Comparison of ENCODE assay signal across 19 mouse cellular contexts in genomic region chr12:29211946-29212345, GRCm38 (mm10).
"Had no signal": no experiment of that assay in that cellular context is flagged by ENCODE, and none has a peak within 500 bp of the region (broad histone marks: within the 10 kb centered on the region; RNA-seq: fewer than 3 reads in every experiment).

No protein-coding gene starts in this region.

- H3K4me1 ChIP-seq: midbrain, embryonic 12.5 days had no signal

- H3K27ac ChIP-seq: midbrain, embryonic 10.5 days; midbrain, embryonic 12.5 days; neural tube, embryonic 13.5 days; neural tube, embryonic 15.5 days had no signal

- ATAC-seq: midbrain, embryonic 16.5 days had no signal

- H3K27me3 ChIP-seq: midbrain, embryonic 12.5 days; neural tube, embryonic 13.5 days; neural tube, embryonic 15.5 days had no signal

- H3K4me3 ChIP-seq: midbrain, embryonic 10.5 days; midbrain, embryonic 12.5 days; myocyte; neural tube, embryonic 13.5 days; neural tube, embryonic 15.5 days had no signal

- H3K4me2 ChIP-seq: lung, embryonic 14.5 days; midbrain, embryonic 12.5 days; neural tube, embryonic 13.5 days; neural tube, embryonic 15.5 days had no signal

- H3K9ac ChIP-seq: lung, embryonic 14.5 days; midbrain, embryonic 12.5 days; neural tube, embryonic 13.5 days; neural tube, embryonic 15.5 days had no signal

- DNase-seq: lung, adult 18-20 months; lung, embryonic 14.5 days; lung, postnatal 10 days; lung, postnatal 4 days; midbrain, embryonic 14.5 days; retina, postnatal 1 day; right cerebral cortex, adult 18-20 months; right cerebral cortex, postnatal 25 days; right cerebral cortex, postnatal 4 days; spleen, adult 18-20 months; thymus, adult 18-20 months; thymus, postnatal 14 days; thymus, postnatal 36 days had no signal

- H3K9me3 ChIP-seq: midbrain, embryonic 10.5 days; midbrain, embryonic 12.5 days; neural tube, embryonic 13.5 days; neural tube, embryonic 15.5 days had no signal

- H3K36me3 ChIP-seq: midbrain, embryonic 10.5 days; midbrain, embryonic 12.5 days; neural tube, embryonic 13.5 days; neural tube, embryonic 15.5 days had no signal
